Mouse (Mus musculus): ENCODE measurements at regions not wholly inside any gene's neighbourhood (a gene's known extent, or its start where the extent isn't known, plus 50 kb on each side); places are given as distances from the start of the nearest gene placed in this dataset.

DNA sequence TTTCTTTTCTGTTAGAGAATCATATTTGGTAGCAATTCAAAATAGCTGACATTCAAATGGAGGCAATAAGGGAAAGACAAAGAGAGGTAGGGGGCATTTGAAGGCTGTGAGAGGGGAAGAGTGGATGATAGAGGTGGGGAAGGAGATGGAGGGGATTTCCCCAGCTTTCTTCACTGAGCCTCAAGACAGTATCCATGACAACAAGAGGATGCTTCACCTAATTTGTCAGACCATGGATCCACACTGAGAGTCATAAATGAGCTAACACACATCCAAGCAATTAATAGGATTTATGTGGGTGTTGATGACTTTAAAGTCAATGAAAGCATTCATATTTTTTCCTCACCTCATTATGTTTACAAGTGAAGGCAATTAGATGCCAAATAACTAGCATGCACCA is 343.5 kb upstream of the Rgs17 start:
- TF ChIP-seq CTCF (IDR thresholded peaks at IDR 0.05; ENCODE audit: insufficient read depth, low read length) (no peak), POLR2A (IDR thresholded peaks at IDR 0.05; ENCODE audit: borderline replicate concordance, extremely low read depth, low read depth, low read length) (no peak)

All from lung, adult 2 months (tissue).